In genomic region chr15:8051177-8051576, GRCm38 (mm10) we compare ENCODE assay signal across 23 mouse cellular contexts. TPM values are rescaled to one million over a fixed set of nuclear protein-coding genes. Genes with fewer than 3 reads are reported as not detected.
A peak's percentile ranks its signal among the peaks of the same experiment; 100 is the strongest.
DNase-seq lines count a peak whose midpoint lies in the region; ATAC-seq and TF ChIP-seq lines count a peak whose summit lies in the region.
"Had no signal": no experiment of that assay in that cellular context is flagged by ENCODE, and none has a peak within 500 bp of the region (broad histone marks: within the 10 kb centered on the region; RNA-seq: fewer than 3 reads in every experiment).

No protein-coding gene starts in this region.

- DNase-seq in 3134 (ENCODE audit: extremely low read depth, insufficient read length, low spot score) = peak; percentile 10
- DNase-seq in G1E (ENCODE audit: low spot score) = no peak
- peak; percentile 24 to 39 for DNase-seq in natural killer cell, adult 2 months (ENCODE audit: low spot score in 2 of 2)
- DNase-seq in left cerebral cortex, adult 2 months (ENCODE audit: extremely low spot score in 1 of 2, low spot score in 2 of 2) = no peak
- no peak for DNase-seq in left cerebral cortex, postnatal 14 days (ENCODE audit: low spot score in 2 of 2)
- no peak for DNase-seq in cerebellum, adult 2 months
- DNase-seq: adrenal gland, adult 2 months; adrenal gland, postnatal 10 days; adrenal gland, postnatal 25 days; B cell, adult 2 months; cerebellum, adult 11 months; cerebellum, adult 18-20 months; cerebellum, adult 9-10 months; cerebellum, postnatal 10 days; cerebellum, postnatal 25 days had no signal

- peak overlapping the region; percentile 13; the same call in 1 of the 2 replicates for H3K4me3 ChIP-seq in G1E (ENCODE audit: low read depth, low read length)
- no peak overlapping the region for H3K4me3 ChIP-seq in left cerebral cortex, adult 2 months
- H3K4me3 ChIP-seq in cerebellum, adult 2 months (replicated peaks; ENCODE audit: insufficient read depth, low read depth, low read length) = no peak overlapping the region
- H3K4me3 ChIP-seq: embryonic facial prominence, embryonic 10.5 days; embryonic facial prominence, embryonic 12.5 days; forebrain, embryonic 12.5 days had no signal

- no peak overlapping the region for H3K27ac ChIP-seq in left cerebral cortex, adult 2 months
- H3K27ac ChIP-seq in cerebellum, adult 2 months (ENCODE audit: insufficient read depth, low read length) = no peak overlapping the region
- H3K27ac ChIP-seq: embryonic facial prominence, embryonic 10.5 days; embryonic facial prominence, embryonic 12.5 days; forebrain, embryonic 12.5 days had no signal

- no peak for ATAC-seq in G1E (ENCODE audit: extremely low read depth, insufficient number of reproducible peaks, low FRiP score, poor library complexity, severe bottlenecking)
- 0 out of 2 replicates have a peak, but pooled peaks have one; percentile 22 for ATAC-seq in monocyte, adult 5-6 weeks (replicated peaks; ENCODE audit: insufficient number of reproducible peaks, low FRiP score, low TSS enrichment, poor library complexity, severe bottlenecking)
- ATAC-seq: CD4-positive, CD25-positive, alpha-beta regulatory T cell, adult 4 months; forebrain, embryonic 14.5 days; forebrain, embryonic 16.5 days had no signal

- intact Hi-C loops in left cerebral cortex, adult 2 months (cut with DNase I) = no loop called here
- intact Hi-C loops in left cerebral cortex, postnatal 14 days (cut with DNase I) = no loop called here

- TF ChIP-seq POLR2A in cerebellum, adult 2 months (IDR thresholded peaks at IDR 0.05; ENCODE audit: borderline replicate concordance, insufficient read depth, low read length) = no peak

- H3K4me1 ChIP-seq in G1E (ENCODE audit: insufficient read depth, low read depth, low read length) = no peaks in the 10 kb centered on the region
- no peaks in the 10 kb centered on the region; the same call in 1 of the 2 replicates for H3K4me1 ChIP-seq in cerebellum, adult 2 months (ENCODE audit: control insufficient read depth, insufficient read depth, low read length)
- H3K4me1 ChIP-seq: embryonic facial prominence, embryonic 10.5 days; embryonic facial prominence, embryonic 12.5 days; forebrain, embryonic 12.5 days had no signal

- TF ChIP-seq CTCF in G1E (IDR thresholded peaks at IDR 0.05; ENCODE audit: low read depth, low read length) = no peak
- no peak for TF ChIP-seq CTCF in left cerebral cortex, adult 2 months (IDR thresholded peaks at IDR 0.05)
- TF ChIP-seq CTCF in cerebellum, adult 2 months (IDR thresholded peaks at IDR 0.05; ENCODE audit: borderline replicate concordance, insufficient read depth, low read depth, low read length) = no peak

- 86% methylated on average over 3 of the region's 3 CpGs for WGBS in cerebellum, adult 2 months

- no peaks in the 10 kb centered on the region for H3K27me3 ChIP-seq in G1E (ENCODE audit: insufficient read depth, low read length)
- no peaks in the 10 kb centered on the region for H3K27me3 ChIP-seq in cerebellum, adult 2 months (ENCODE audit: control insufficient read depth, insufficient read depth, low read length)
- H3K27me3 ChIP-seq: CH12.LX; embryonic facial prominence, embryonic 12.5 days; forebrain, embryonic 12.5 days had no signal

- no peaks in the 10 kb centered on the region for H3K9me3 ChIP-seq in G1E (replicated peaks)
- H3K9me3 ChIP-seq: embryonic facial prominence, embryonic 10.5 days; embryonic facial prominence, embryonic 12.5 days; forebrain, embryonic 12.5 days had no signal

- peaks cover 42% of the 10 kb centered on the region for H3K36me3 ChIP-seq in G1E (replicated peaks)

RNA-seq across cellular contexts. Expression of gene Wdr70, which starts 47.8 kb away (rescaled TPM):
- total RNA-seq in G1E (2014; fragmentation: Nextera tagmentation) (71.4 and 84.9 TPM in 2 replicates), G1E (2017) (46.4 and 59.8 TPM in 2 replicates)
- polyA plus RNA-seq in G1E (2012) = 25.2 and 27.3 TPM in 2 replicates
- 38.1 to 46.0 TPM (median 42.8 TPM) in 3 replicates for total RNA-seq in monocyte, adult 5-6 weeks (2017)
- 10 to 100 TPM; 33.0 to 33.2 TPM for total RNA-seq in left cerebral cortex, adult 2 months (2021)
- 10 to 100 TPM; 30.1 to 31.7 TPM for total RNA-seq in left cerebral cortex, postnatal 14 days (2021)
- polyA plus RNA-seq in cerebellum, adult 2 months (2012; rRNA removed) = 34.7 and 36.1 TPM in 2 replicates

RNA-seq across cellular contexts. Expression of gene Nup155, which starts 57.9 kb away (rescaled TPM):
- total RNA-seq in G1E (2014; fragmentation: Nextera tagmentation) = 95.7 and 100 TPM in 2 replicates
- total RNA-seq in G1E (2017) = 85.6 and 87.6 TPM in 2 replicates
- polyA plus RNA-seq in G1E (2012) = 2.9 and 5.0 TPM in 2 replicates
- total RNA-seq in monocyte, adult 5-6 weeks (2017) = 15.9 to 34.4 TPM (median 29.6 TPM) in 3 replicates
- total RNA-seq in left cerebral cortex, adult 2 months (2021) = 10 to 100 TPM; 19.6 to 20.0 TPM
- total RNA-seq in left cerebral cortex, postnatal 14 days (2021) = 10 to 100 TPM; 17.5 to 22.0 TPM
- 14.9 and 15.7 TPM in 2 replicates for polyA plus RNA-seq in cerebellum, adult 2 months (2012; rRNA removed)

Comparison
In these comparisons a context has a peak if more than half of its experiments do, and no peak if none do; other contexts are left out.
1. DNase-seq: peak in 3134 (single experiment) and natural killer cell, adult 2 months (2 of 2); none in G1E (single experiment), left cerebral cortex, adult 2 months (0 of 2), left cerebral cortex, postnatal 14 days (0 of 2) and cerebellum, adult 2 months (0 of 2).